Comparison of ENCODE assay signal across 10 mouse cellular contexts in the genomic region with DNA sequence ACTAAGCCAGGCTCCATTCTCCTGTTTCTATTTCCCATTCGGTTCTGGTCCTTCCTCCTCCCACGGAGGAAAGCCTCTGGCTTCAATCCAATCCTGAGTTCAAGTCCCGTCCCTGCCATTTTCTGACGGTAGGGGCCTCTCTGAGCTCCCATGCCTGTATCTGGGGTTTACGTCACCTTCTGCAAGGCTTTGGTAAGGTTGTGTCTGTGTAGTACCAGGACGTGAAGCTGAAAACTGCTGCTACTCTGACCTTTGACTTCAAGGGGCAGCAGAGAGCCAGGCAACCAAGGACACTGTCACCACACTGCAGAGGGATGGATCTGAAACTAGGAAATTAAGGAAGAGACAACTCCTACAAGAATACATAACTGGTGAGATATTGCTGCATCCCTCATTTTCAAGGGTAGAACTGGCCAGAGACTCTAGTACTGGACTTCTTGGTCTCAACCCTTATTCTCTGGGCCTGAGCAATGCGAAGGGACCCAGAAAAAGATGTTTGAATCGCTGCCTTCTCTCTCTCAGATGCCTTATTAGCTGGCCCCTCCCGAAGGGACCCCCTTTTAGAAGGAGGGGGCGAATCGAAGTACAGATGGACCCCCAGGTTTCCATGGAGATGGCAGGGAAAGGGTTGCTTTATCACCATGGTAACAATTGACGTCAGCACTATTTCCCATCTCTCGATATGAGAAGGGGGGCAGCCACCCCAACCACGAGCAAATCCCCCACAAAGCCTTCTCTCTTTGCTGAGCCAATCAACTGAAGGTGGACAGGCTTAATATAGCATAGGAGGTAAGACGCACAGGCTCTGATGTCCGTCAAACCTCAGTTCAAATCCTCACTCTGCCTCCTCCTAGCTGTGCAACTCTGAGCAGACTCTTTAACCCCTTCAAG. TPM values are rescaled to one million over a fixed set of nuclear protein-coding genes. Genes with fewer than 3 reads are reported as not detected.
DNase-seq lines count a peak whose midpoint lies in the region; ATAC-seq and TF ChIP-seq lines count a peak whose summit lies in the region.
"Had no signal": no experiment of that assay in that cellular context is flagged by ENCODE, and none has a peak within 500 bp of the region (broad histone marks: within the 10 kb centered on the region; RNA-seq: fewer than 3 reads in every experiment).

No protein-coding gene starts in this region.

- no peak for TF ChIP-seq EP300 in heart, adult 2 months (IDR thresholded peaks at IDR 0.05; ENCODE audit: insufficient read depth, low read depth, low read length)

- peak; percentile 50 for TF ChIP-seq CTCF in heart, adult 2 months (IDR thresholded peaks at IDR 0.05)

- H3K4me1 ChIP-seq in heart, adult 2 months (ENCODE audit: control insufficient read depth, insufficient read depth, low read length) = peaks cover 8% of the 10 kb centered on the region
- peaks cover 33% of the 10 kb centered on the region for H3K4me1 ChIP-seq in midbrain, embryonic 13.5 days (replicated peaks)

- peak overlapping the region; percentile 28 for H3K27ac ChIP-seq in heart, adult 2 months
- peak overlapping the region; percentile 64 for H3K27ac ChIP-seq in midbrain, embryonic 13.5 days

- H3K4me2 ChIP-seq in midbrain, embryonic 13.5 days (replicated peaks) = peak overlapping the region; percentile 33

- no peaks in the 10 kb centered on the region for H3K36me3 ChIP-seq in heart, adult 2 months (ENCODE audit: control insufficient read depth, insufficient read depth, low read length)
- H3K36me3 ChIP-seq in midbrain, embryonic 13.5 days = no peaks in the 10 kb centered on the region
- H3K36me3 ChIP-seq: G1E had no signal

- peaks cover 2% of the 10 kb centered on the region for H3K27me3 ChIP-seq in heart, adult 2 months (ENCODE audit: control insufficient read depth, insufficient read depth, low read length)
- H3K27me3 ChIP-seq in midbrain, embryonic 13.5 days = peaks cover 22% of the 10 kb centered on the region

- H3K4me3 ChIP-seq in heart, adult 2 months = no peak overlapping the region
- peak overlapping the region; percentile 16; the same call in 1 of the 2 replicates for H3K4me3 ChIP-seq in midbrain, embryonic 13.5 days (replicated peaks)

- TF ChIP-seq POLR2A in heart, adult 2 months (IDR thresholded peaks at IDR 0.05; ENCODE audit: insufficient read depth, low read depth, low read length) = no peak

- peak in 1 of 2 experiments; percentile 39 for DNase-seq in heart, adult 2 months
- DNase-seq in heart, postnatal 10 days = no peak
- DNase-seq in R1 (ENCODE audit: low read depth, low spot score) = peak; percentile 85
- peak; percentile 61 to 79 for DNase-seq in frontal cortex, postnatal 14 days (ENCODE audit: low spot score in 2 of 2)
- DNase-seq in layer of hippocampus, postnatal 10 days (ENCODE audit: low spot score in 2 of 2) = peak; percentile 64 to 72
- no peak for DNase-seq in gastrocnemius, postnatal 14 days
- no peak for DNase-seq in spleen, adult 18-20 months

- 26% methylated on average over 16 of the region's 16 CpGs for WGBS in heart, adult 2 months
- 15% methylated on average over 16 of the region's 16 CpGs for WGBS in midbrain, embryonic 13.5 days

- peak; percentile 49 for ATAC-seq in midbrain, embryonic 13.5 days

- H3K9me3 ChIP-seq in midbrain, embryonic 13.5 days = no peaks in the 10 kb centered on the region
- H3K9me3 ChIP-seq: G1E had no signal

- no peaks in the 10 kb centered on the region for H3K79me2 ChIP-seq in heart, adult 2 months (replicated peaks; ENCODE audit: control insufficient read depth, insufficient read depth, low read length)

- intact Hi-C loops in heart, adult 2 months (cut with DNase I) = no loop called here
- intact Hi-C loops in heart, postnatal 10 days (cut with DNase I) = loop anchor here (5.0 to 10.0 kb wide), 2 partner anchors 46 to 109 kb away; a partner anchor contains a TSS
- intact Hi-C loops in gastrocnemius, postnatal 14 days (cut with DNase I; ENCODE audit: low total_unique reads) = no loop called here

- H3K9ac ChIP-seq in heart, adult 2 months (ENCODE audit: low read depth, low read length) = no peak overlapping the region
- peak overlapping the region; percentile 17; the same call in 1 of the 2 replicates for H3K9ac ChIP-seq in midbrain, embryonic 13.5 days (replicated peaks)

RNA-seq across cellular contexts. Expression of a gene that starts 4.9 kb away (rescaled TPM):
- under 1 TPM in 1 of 2 experiments, not detected in 1; 0.45 TPM for total RNA-seq in heart, adult 2 months (2021)
- polyA plus RNA-seq in heart, adult 2 months (2012; rRNA removed) = 0.64 TPM in 1 of 2 replicates, not detected in the other
- not detected for total RNA-seq in heart, postnatal 10 days (2021)
- total RNA-seq in layer of hippocampus, postnatal 10 days (2021) = 1 to 10 TPM; 1.0 to 2.0 TPM
- polyA plus RNA-seq in midbrain, embryonic 13.5 days (2015; fragmentation: Nextera tagmentation; extraction: Ambion mirVana) = not detected in 2 replicates
- not detected for total RNA-seq in gastrocnemius, postnatal 14 days (2021)
- total RNA-seq: G1E had no signal
- polyA plus RNA-seq: G1E had no signal

RNA-seq across cellular contexts. Expression of a gene that starts 5.1 kb away (rescaled TPM):
- total RNA-seq in heart, adult 2 months (2021) = not detected
- 0.14 TPM in 1 of 2 replicates, not detected in the other for polyA plus RNA-seq in heart, adult 2 months (2012; rRNA removed)
- not detected for total RNA-seq in heart, postnatal 10 days (2021)
- total RNA-seq in layer of hippocampus, postnatal 10 days (2021) = under 1 TPM; 0.37 to 0.51 TPM
- 0.16 and 0.26 TPM in 2 replicates for polyA plus RNA-seq in midbrain, embryonic 13.5 days (2015; fragmentation: Nextera tagmentation; extraction: Ambion mirVana)
- not detected for total RNA-seq in gastrocnemius, postnatal 14 days (2021)
- polyA plus RNA-seq: G1E; large intestine, adult 2 months had no signal

RNA-seq across cellular contexts. Expression of a gene that starts 17.5 kb away (rescaled TPM):
- 1 to 10 TPM; 3.5 to 5.1 TPM for total RNA-seq in heart, adult 2 months (2021)
- 5.1 and 7.0 TPM in 2 replicates for polyA plus RNA-seq in heart, adult 2 months (2012; rRNA removed)
- 10 to 100 TPM; 42.3 to 63.4 TPM for total RNA-seq in heart, postnatal 10 days (2021)
- 100 to 1,000 TPM; 713 to 734 TPM for total RNA-seq in layer of hippocampus, postnatal 10 days (2021)
- polyA plus RNA-seq in midbrain, embryonic 13.5 days (2015; fragmentation: Nextera tagmentation; extraction: Ambion mirVana) = 1,749 and 1,885 TPM in 2 replicates
- 10 to 100 TPM in 1 of 2 experiments, 1 to 10 TPM in 1; 9.2 to 14.4 TPM for total RNA-seq in gastrocnemius, postnatal 14 days (2021)

RNA-seq across cellular contexts. Expression of a gene that starts 34.5 kb away (rescaled TPM):
- 10 to 100 TPM; 48.8 to 50.3 TPM for total RNA-seq in heart, adult 2 months (2021)
- 21.3 and 25.0 TPM in 2 replicates for polyA plus RNA-seq in heart, adult 2 months (2012; rRNA removed)
- 10 to 100 TPM; 35.9 to 38.2 TPM for total RNA-seq in heart, postnatal 10 days (2021)
- total RNA-seq in layer of hippocampus, postnatal 10 days (2021) = 10 to 100 TPM; 41.4 to 46.9 TPM
- polyA plus RNA-seq in midbrain, embryonic 13.5 days (2015; fragmentation: Nextera tagmentation; extraction: Ambion mirVana) = 34.0 and 36.7 TPM in 2 replicates
- total RNA-seq in gastrocnemius, postnatal 14 days (2021) = 10 to 100 TPM; 22.2 to 32.6 TPM

RNA-seq across cellular contexts. Expression of a gene that starts 46.6 kb away (rescaled TPM):
- total RNA-seq in heart, adult 2 months (2021) = 10 to 100 TPM; 15.7 to 16.1 TPM
- 17.9 and 35.2 TPM in 2 replicates for polyA plus RNA-seq in heart, adult 2 months (2012; rRNA removed)
- 10 to 100 TPM; 35.1 to 38.1 TPM for total RNA-seq in heart, postnatal 10 days (2021)
- 10 to 100 TPM; 40.5 to 40.9 TPM for total RNA-seq in layer of hippocampus, postnatal 10 days (2021)
- polyA plus RNA-seq in midbrain, embryonic 13.5 days (2015; fragmentation: Nextera tagmentation; extraction: Ambion mirVana) = 138 TPM in 2 replicates
- total RNA-seq in gastrocnemius, postnatal 14 days (2021) = 10 to 100 TPM; 14.9 to 16.9 TPM

Comparison
In these comparisons a context has a peak if more than half of its experiments do, and no peak if none do; other contexts are left out.
1. DNase-seq: peak in R1 (single experiment), frontal cortex, postnatal 14 days (2 of 2) and layer of hippocampus, postnatal 10 days (2 of 2); none in heart, postnatal 10 days (0 of 2), gastrocnemius, postnatal 14 days (single experiment) and spleen, adult 18-20 months (0 of 2).
2. RNA of a gene that starts 17.5 kb away (total RNA-seq): 713 to 734 TPM in layer of hippocampus, postnatal 10 days; 42.3 to 63.4 TPM in heart, postnatal 10 days, 9.2 to 14.4 TPM in gastrocnemius, postnatal 14 days and 3.5 to 5.1 TPM in heart, adult 2 months; every median in the first group is over 10 times any median in the second.